Mouse (Mus musculus) myocyte (in vitro differentiated cells): ENCODE results near the gene Chrne.

Source experiments
- E2F4 ChIP-seq: IDR thresholded peaks from one replicate; pipeline ENCODE4 v1.6.1; 2011; ENCODE audit warnings: mild to moderate bottlenecking, control low read depth, moderate library complexity; ENCODE audit not compliant: insufficient read depth
- MAX ChIP-seq: IDR thresholded peaks from one replicate; pipeline ENCODE4 v1.6.1; 2011; ENCODE audit warnings: low read depth, mild to moderate bottlenecking, control low read depth
- MYOG ChIP-seq, 3 experiments: IDR thresholded peaks; one replicate each; pipeline ENCODE4 v1.6.1; 2011; ENCODE audit warnings: control low read depth in 2 of 3, low read depth in 2 of 3, mild to moderate bottlenecking in 2 of 3; ENCODE audit not compliant: insufficient read length in 2 of 3, control insufficient read depth in 1 of 3, insufficient read depth in 1 of 3
- POLR2A ChIP-seq: IDR thresholded peaks from one replicate; pipeline ENCODE4 v1.6.1; 2011; ENCODE audit warnings: low read depth, mild to moderate bottlenecking, control low read depth, moderate library complexity; ENCODE audit not compliant: insufficient read length
- POLR2AphosphoS2 ChIP-seq: IDR thresholded peaks from one replicate; pipeline ENCODE4 v1.6.1; 2011; ENCODE audit warnings: low read depth, control low read depth; ENCODE audit not compliant: insufficient read length
- REST ChIP-seq: IDR thresholded peaks from one replicate; pipeline ENCODE4 v1.6.1; 2011; ENCODE audit warnings: mild to moderate bottlenecking, control low read depth, moderate library complexity; ENCODE audit not compliant: insufficient read depth, insufficient read length
- TCF12 ChIP-seq: IDR thresholded peaks from one replicate; pipeline ENCODE4 v1.6.1; 2011; ENCODE audit warnings: mild to moderate bottlenecking, control low read depth; ENCODE audit not compliant: poor library complexity, insufficient read depth, severe bottlenecking
- USF1 ChIP-seq: IDR thresholded peaks from one replicate; pipeline ENCODE4 v1.6.1; 2011; ENCODE audit warnings: low read depth, mild to moderate bottlenecking, control low read depth, moderate library complexity

- TF ChIP-seq TCF12 (no peak), POLR2A (no peak), MAX (no peak), POLR2AphosphoS2 (no peak), E2F4 (no peak), MYOG (IDR thresholded peaks at IDR 0.05; ENCODE audit: control insufficient read depth in 1 of 3, insufficient read depth in 1 of 3, insufficient read length in 2 of 3, low read depth in 2 of 3) (no peak), REST (no peak), USF1 (no peak)
Measured at GRCm38 (mm10) chr11:70630129-70630528, 11.1 kb upstream of the Chrne start.
